Mouse (Mus musculus) neutrophil, adult 5-6 weeks (primary cell): ENCODE measurements around the gene Exoc3l4. TPM values are rescaled to one million over a fixed set of nuclear protein-coding genes. Genes with fewer than 3 reads are reported as not detected.
A peak's percentile ranks its signal among the peaks of the same experiment; 100 is the strongest.

ENCODE experiments used
- ATAC-seq: fragments of 151-379, 151-347 bp; 2 replicates; pipeline ENCODE4 v1.8.0; 2017; ENCODE audit warnings: mild to moderate bottlenecking, moderate TSS enrichment; ENCODE audit not compliant: insufficient number of reproducible peaks, poor library complexity, low FRiP score, severe bottlenecking; ENCODE audit errors: extremely low read depth
- total RNA-seq: library from RNA; stranded (forward); fragments of 200-1000 nt; gene quantifications from 2 replicates; pipeline ENCODE4 v1.2.3, GENCODE M21; 2017

Exoc3l4 gene
- total RNA-seq, 1 experiment from 2014 or later, result not detected

- no peak for ATAC-seq
Measured at GRCm38 (mm10) chr12:111430868-111431817, 14.3 kb downstream of the Exoc3l4 start.

- 0 out of 2 replicates have a peak, but pooled peaks have one; percentile 21 for ATAC-seq
Measured at GRCm38 (mm10) chr12:111432097-111432496, 15.3 kb downstream of the Exoc3l4 start.

GRCm38 (mm10) chr12:111432751-111433331 is 16.0 kb downstream of the Exoc3l4 start:
- ATAC-seq, result no peak

- no peak for ATAC-seq
Measured at GRCm38 (mm10) chr12:111434164-111434744, 17.4 kb downstream of the Exoc3l4 start.

- no peak for ATAC-seq
Measured at GRCm38 (mm10) chr12:111434745-111435327, 18.0 kb downstream of the Exoc3l4 start.

GRCm38 (mm10) chr12:111436170-111436569 is 19.4 kb downstream of the Exoc3l4 start:
- ATAC-seq, result no peak

- ATAC-seq, result peak; percentile 28; the same call in 1 of the 2 replicates
Measured at GRCm38 (mm10) chr12:111436640-111437039, 19.8 kb downstream of the Exoc3l4 start.

GRCm38 (mm10) chr12:111437222-111437900 is 20.5 kb downstream of the Exoc3l4 start:
- ATAC-seq, result peak; percentile 33

GRCm38 (mm10) chr12:111438850-111439249 is 22.0 kb downstream of the Exoc3l4 start:
- no peak for ATAC-seq

GRCm38 (mm10) chr12:111440701-111441373 is 24.0 kb downstream of the Exoc3l4 start:
- no peak for ATAC-seq

- no peak for ATAC-seq
Measured at GRCm38 (mm10) chr12:111441523-111441922, 24.7 kb downstream of the Exoc3l4 start.

GRCm38 (mm10) chr12:111442309-111443010 is 25.6 kb downstream of the Exoc3l4 start, which contains the start of gene Tnfaip2:
Gene Tnfaip2, plus strand, starts transcription at chr12:111442469.
- ATAC-seq, result peak; percentile 79

- no peak for ATAC-seq
Measured at GRCm38 (mm10) chr12:111443011-111443870, 26.4 kb downstream of the Exoc3l4 start.

GRCm38 (mm10) chr12:111443921-111444831 is 27.4 kb downstream of the Exoc3l4 start:
- ATAC-seq, result no peak

- ATAC-seq, result no peak
Measured at GRCm38 (mm10) chr12:111445161-111445889, 28.5 kb downstream of the Exoc3l4 start.
